Mouse (Mus musculus): ENCODE measurements around the gene Siglecf.
A peak's percentile ranks its signal among the peaks of the same experiment; 100 is the strongest.
"Not testable (repeated sequence)": the region's sequence is repeated elsewhere in the genome, so short reads cannot be mapped to it uniquely, and the experiment has no call there.

Gene Siglecf

DNA sequence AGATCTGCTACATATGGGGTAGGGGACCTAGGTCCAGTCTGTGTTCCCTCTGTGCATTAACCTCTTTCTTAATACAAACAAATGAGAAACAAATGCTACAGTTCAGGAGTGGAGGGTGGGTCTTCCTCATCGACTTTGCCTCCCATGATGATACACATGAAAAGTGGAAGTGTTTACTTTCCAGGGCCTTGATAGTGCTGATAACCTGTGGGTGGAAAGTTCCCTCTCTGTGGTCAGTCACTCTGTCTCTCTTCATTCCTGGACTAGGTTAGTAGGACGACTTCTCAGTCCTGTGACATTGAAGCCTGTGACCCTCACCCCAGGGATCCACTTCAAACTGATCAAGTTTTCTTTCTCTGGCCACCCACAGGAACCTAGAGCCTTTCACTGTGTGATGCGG, at the start of gene Siglecf:
Siglecf (plus strand) TSS at position 188 of the 400 bp plus-strand sequence.
- DNase-seq, result no peak

DNA sequence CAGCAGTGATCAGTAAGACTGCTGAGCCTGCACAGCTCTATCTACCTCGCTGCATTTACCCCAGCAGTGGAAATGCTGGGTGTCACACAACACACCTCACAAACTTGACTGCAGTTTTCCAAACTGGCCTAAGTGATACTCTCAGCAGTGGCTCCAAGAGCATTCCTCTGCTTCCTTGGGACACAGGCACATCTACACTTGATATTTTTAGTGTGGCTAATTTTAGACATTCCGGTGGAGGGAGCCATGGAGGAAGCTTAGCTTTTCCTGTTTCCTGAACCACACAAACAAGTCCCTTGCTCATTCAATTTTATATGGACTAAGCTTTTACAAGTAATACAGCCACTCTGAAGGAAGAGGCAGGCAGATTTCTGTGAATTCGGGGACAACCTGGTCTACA, 45.9 kb upstream of the Siglecf start:
- no peak for DNase-seq

DNA sequence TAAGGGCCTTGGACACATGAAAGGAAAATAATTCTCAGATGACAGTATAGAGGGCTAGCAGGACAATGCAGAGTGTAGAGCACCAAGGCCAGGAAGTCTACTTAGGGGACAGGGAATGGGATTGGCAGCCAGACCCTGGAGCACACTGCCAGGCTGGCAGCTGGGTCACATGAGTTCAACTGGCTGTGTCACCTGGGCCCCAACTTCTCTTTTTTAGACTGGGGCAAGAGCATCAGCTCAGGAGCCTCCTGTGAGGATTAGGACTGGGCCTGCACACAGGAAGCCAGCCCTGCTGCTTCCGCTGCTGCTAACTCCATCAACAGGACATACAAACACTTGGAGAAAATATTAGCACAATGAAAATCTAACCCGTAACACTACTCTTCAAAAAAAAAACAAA, 42.1 kb upstream of the Siglecf start:
- DNase-seq, result no peak

DNA sequence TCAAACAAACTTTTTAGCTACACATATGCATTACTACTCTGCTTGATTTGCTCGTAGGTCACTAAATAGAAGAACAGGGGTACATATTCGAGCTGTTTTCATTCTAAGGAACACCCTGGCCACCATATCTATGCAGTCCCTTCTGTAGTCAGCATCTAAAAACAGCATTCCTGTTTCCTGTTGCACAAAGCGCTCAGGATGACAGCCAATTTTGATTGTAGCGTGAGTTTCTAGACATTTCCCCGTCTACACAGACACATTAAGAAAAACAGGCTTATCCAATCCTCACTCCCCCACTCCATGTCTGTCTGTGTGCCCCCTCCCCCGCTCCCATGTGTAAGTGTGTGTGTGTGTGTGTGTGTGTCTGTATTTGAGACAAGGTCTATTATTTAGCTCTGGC, 39.5 kb upstream of the Siglecf start:
- DNase-seq, result peak; percentile 1

DNA sequence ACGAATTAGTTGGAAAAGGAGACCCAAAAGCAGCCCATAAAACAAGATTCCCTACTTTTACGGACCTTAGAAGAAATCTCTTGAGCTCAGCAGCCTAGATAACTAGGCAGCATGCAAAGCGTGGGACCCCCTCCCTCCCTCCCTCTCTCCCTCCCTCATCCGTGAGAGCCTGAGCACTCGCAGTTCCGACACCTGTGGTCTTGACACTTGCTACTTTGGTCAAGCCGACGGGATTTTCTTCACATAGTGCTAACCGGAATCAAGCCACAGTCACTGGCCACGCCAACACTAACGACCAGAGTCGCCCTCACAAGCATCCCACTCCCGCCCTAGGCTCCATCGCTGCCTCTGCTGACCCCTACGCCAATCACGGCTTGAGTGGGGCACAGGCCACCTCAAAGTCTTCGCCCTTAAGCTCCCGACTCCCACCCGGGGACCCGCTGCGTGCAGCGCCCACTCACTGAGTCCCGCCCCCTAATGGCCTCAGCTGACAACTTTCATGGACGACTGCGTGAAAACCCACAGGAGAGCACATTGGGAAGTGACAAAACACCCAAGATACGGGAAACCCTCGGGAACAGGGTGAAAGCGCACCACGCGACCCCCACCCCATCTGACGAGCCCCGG, 38.6 kb upstream of the Siglecf start:
- DNase-seq, result no peak

DNA sequence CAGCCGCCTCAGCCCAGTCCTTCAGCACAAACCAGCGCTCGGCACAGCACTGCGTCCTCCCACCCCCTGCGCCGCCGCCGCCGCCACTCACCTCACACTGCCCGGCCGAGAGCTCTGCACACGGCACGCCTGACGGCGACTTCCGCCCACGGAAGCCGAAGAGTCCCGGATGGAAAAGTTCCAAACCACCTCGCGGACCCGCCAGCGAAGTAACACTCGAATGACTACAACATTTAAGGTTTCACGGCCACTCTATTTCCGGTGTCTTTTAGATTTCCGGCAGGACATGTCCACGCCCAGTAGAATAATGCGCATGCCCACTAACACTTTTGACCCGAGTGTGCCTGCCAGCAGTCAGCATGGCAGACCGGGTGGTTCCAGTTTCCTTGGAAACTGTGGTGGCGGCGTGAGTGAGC, 38.1 kb upstream of the Siglecf start, which contains the start of gene Zfp715:
Zfp715 (minus strand) TSS at position 282 of the 416 bp plus-strand sequence.
- peak; percentile 98 for DNase-seq

GRCm38 (mm10) chr7:43326223-43326780, 24.8 kb upstream of the Siglecf start:
- no peak for DNase-seq

GRCm38 (mm10) chr7:43328101-43328500, 23.0 kb upstream of the Siglecf start:
- DNase-seq, result no peak

- DNase-seq, result no peak
Observed at GRCm38 (mm10) chr7:43333203-43333602, 17.9 kb upstream of the Siglecf start.

DNA sequence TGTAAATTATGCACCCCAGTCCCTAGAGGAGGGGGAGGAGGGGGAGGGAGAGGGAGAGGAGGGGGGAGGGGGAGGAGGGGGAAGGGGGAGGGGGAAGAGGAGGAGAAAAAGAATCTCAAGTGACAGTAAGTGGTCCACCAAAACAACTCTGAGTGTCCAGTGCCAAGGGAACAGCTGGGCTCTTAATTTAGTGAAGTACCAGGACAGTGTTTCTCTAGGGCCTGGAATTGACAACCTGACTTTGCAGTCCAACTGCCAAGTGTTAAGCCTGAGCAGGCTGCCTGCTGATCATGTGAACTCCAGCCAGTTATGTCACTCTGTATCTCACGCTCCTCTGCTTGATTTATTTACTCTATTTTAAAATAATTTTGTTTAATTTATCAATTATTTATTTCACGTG, 17.2 kb upstream of the Siglecf start:
- no peak for DNase-seq

- no peak for DNase-seq
Observed at GRCm38 (mm10) chr7:43340771-43341170, 10.4 kb upstream of the Siglecf start.

DNA sequence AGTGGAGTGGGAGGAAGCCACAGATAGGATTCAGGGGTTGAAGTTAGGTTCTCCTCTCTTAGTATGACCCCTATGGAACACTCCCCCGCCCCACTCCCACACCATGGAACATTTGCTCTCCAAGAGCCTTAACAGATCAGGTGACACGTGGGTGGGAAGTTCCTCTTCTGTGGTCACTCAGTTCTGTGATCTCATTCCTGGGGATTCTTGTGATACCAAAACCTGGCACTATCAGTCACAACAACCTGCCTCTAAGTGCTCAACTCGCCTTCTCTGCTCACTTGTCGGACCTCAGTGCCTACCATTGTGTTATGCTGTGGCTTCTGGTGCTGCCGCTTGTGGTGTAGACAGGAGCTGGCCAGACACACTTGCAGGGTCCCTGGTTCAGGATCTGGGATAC, 8.0 kb upstream of the Siglecf start:
- DNase-seq, result no peak

DNA sequence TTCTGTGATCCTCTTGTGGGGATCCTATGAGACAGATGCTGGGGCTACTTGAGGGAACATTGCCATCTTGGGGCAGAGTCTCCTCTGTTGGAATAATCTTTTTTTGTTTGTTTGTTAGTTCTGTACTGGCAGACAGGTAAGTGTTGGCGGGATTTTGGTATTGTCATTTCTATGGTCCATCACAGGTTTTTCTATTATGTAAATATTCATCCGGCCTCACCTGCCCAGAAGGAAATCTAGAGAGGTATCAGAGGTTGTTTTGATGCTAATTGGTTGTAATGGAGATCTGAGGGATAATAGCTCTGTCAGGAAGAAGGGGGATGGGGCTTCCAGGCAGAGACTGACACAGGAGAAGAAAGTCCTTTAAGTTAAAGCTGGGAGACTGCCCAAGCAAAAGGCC, 7.1 kb upstream of the Siglecf start:
- no peak for DNase-seq

- DNase-seq, result no peak
Observed at GRCm38 (mm10) chr7:43344491-43344890, 6.7 kb upstream of the Siglecf start.

DNA sequence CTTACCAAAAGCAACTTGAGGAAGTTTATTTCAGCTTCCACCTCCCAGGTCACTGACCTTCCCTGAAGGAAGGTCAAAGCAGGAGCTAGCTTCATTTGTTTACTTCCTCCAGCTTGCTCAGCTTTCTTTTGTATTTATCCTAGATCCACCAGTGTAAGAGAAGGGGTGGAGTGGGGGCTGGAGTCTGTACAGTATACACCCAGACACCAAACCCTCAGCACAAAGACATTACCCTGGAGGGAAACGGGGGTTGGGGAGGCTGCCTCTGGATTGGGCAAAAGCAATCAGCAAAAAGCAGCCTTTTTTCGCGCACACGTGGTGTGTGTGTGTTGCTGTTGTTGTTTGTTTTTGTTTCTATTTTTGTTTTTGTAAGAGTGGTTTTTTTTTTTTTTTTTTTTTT, 5.0 kb upstream of the Siglecf start:
- DNase-seq, result no peak

GRCm38 (mm10) chr7:43346571-43346970, 4.6 kb upstream of the Siglecf start:
- no peak for DNase-seq

DNA sequence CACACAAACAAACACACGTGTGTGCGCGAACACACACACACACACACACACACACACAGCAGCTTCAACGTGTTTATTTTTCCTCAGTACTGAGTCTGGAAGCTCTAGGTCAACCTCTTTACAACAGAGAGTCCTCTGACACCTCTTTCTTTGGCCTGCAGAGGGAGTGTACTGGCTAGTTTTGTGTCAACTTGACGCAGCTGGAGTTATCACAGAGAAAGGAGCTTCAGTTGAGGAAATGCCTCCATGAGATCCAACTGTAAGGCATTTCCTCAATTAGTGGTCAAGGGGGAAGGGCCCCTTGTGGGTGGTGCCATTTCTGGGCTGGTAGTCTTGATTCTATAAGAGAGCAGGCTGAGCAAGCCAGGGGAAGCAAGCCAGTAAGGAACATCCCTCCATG, 1.5 kb upstream of the Siglecf start:
- not testable (repeated sequence) for DNase-seq

DNA sequence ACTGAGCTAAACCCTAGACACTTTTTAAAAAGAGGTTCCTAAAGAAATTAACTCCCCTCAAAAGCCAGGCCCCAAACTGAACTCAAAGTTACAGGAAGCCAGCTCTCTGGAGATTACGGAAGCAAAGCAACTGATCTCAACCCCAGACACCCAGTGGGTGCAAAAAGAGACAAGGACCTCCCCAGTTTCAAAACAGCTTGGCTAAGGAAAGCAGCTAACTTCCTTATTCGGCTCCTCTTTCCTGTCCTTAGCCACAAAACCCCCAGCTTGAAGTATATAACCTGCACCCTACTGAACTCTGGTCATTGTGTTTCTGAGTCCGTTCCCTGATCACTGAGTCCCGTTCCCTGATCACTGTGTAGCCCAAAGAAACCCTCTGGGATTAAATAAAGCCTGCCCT, 2.0 kb downstream of the Siglecf start:
- DNase-seq, result no peak

GRCm38 (mm10) chr7:43353758-43354157, 2.6 kb downstream of the Siglecf start:
- DNase-seq, result no peak

GRCm38 (mm10) chr7:43354893-43355835, 4.0 kb downstream of the Siglecf start:
- DNase-seq, result peak; percentile 27

- DNase-seq, result no peak
Observed at GRCm38 (mm10) chr7:43358556-43358955, 7.4 kb downstream of the Siglecf start.

- DNase-seq, result no peak
Observed at GRCm38 (mm10) chr7:43361442-43361841, 10.3 kb downstream of the Siglecf start.

DNA sequence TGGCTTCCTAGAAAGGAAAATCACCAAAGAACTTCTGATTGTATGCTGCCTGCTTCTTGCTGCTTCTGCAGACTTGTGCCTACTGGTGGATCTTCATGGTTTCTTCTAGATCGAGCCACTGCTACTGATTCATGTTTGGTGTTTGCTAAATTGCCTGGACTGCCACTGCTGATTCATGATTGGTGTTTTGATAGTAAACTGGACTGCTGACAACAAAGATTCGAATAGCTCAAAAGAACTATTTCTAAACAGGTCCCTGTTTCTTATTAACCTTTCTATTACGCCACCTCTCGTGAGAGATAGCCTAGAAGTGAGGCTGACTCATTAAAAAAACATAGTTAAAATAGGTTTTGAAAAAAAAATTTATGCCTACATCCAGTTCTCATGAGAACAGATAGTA, 10.9 kb downstream of the Siglecf start:
- no peak for DNase-seq

- DNase-seq, result peak; percentile 60
Observed at GRCm38 (mm10) chr7:43378226-43378625, 27.1 kb downstream of the Siglecf start.

Measured in retina, postnatal 1 day (tissue).